Mouse (Mus musculus) intestine, embryonic 14.5 days (tissue): ENCODE measurements around the gene Hmgb1. TPM values are rescaled to one million over a fixed set of nuclear protein-coding genes. Genes with fewer than 3 reads are reported as not detected.

Experiments
- ATAC-seq: fragments of 200-750 bp; cut with Nextera tagmentation; replicated peaks from 2 replicates; pipeline ENCODE4 v1.8.0; 2017; ENCODE audit warnings: low read depth, moderate number of reproducible peaks, moderate TSS enrichment, moderate library complexity; ENCODE audit not compliant: low FRiP score, low TSS enrichment
- DNase-seq: peaks from one replicate; pipeline ENCODE4 v3.0.0-alpha.2; 2018; ENCODE audit warnings: low spot score
- H3K27ac ChIP-seq: fragments of 300-500 bp; sonication (generic); 2 replicates; pipeline ENCODE4 v1.5.1; 2014; ENCODE audit warnings: low read depth, mild to moderate bottlenecking, control low read depth
- H3K27me3 ChIP-seq: fragments of 300-500 bp; sonication (generic); replicated peaks from 2 replicates; pipeline ENCODE4 v1.6.1; 2014; ENCODE audit warnings: low read length, control low read depth; ENCODE audit not compliant: control insufficient read depth, insufficient read depth
- H3K36me3 ChIP-seq: fragments of 300-500 bp; sonication (generic); 2 replicates; pipeline ENCODE4 v1.6.1; 2014; ENCODE audit warnings: low read length, control low read depth; ENCODE audit not compliant: control insufficient read depth, insufficient read depth
- H3K4me1 ChIP-seq: fragments of 300-500 bp; sonication (generic); replicated peaks from 2 replicates; pipeline ENCODE4 v1.6.1; 2014; ENCODE audit warnings: low read length, control low read depth, mixed read lengths; ENCODE audit not compliant: control insufficient read depth, insufficient read depth
- H3K4me2 ChIP-seq: fragments of 300-500 bp; sonication (generic); 2 replicates; pipeline ENCODE4 v1.6.1; 2014; ENCODE audit warnings: low read length
- H3K4me3 ChIP-seq: fragments of 300-500 bp; sonication (generic); 2 replicates; pipeline ENCODE4 v1.5.1; 2014; ENCODE audit warnings: low read depth, low read length, control low read depth, mixed read lengths
- H3K9ac ChIP-seq: fragments of 300-500 bp; sonication (generic); 2 replicates; pipeline ENCODE4 v1.6.1; 2014; ENCODE audit warnings: mild to moderate bottlenecking, low read length
- H3K9me3 ChIP-seq: fragments of 300-500 bp; sonication (generic); 2 replicates; pipeline ENCODE4 v1.6.1; 2016; ENCODE audit warnings: low read length, control low read depth; ENCODE audit not compliant: control insufficient read depth
- WGBS: fragments of 180-500 bp; shearing (Covaris S2); extraction: QIAGEN DNeasy Blood & Tissue Kit; methylation state at CpG from one replicate; pipeline ENCODE4 v1.1.7; 2014; 5-methylcytosine and 5-hydroxymethylcytosine counted together
- polyA plus RNA-seq: library from polyadenylated mRNA; unstranded; fragments of >200 nt; fragmentation: Nextera tagmentation; extraction: Ambion mirVana; gene quantifications from 2 replicates; pipeline ENCODE4 v1.2.1, GENCODE M21; 2014

The Hmgb1 gene
- polyA plus RNA-seq, 1 experiment from 2014 or later = 1,358 TPM

DNA sequence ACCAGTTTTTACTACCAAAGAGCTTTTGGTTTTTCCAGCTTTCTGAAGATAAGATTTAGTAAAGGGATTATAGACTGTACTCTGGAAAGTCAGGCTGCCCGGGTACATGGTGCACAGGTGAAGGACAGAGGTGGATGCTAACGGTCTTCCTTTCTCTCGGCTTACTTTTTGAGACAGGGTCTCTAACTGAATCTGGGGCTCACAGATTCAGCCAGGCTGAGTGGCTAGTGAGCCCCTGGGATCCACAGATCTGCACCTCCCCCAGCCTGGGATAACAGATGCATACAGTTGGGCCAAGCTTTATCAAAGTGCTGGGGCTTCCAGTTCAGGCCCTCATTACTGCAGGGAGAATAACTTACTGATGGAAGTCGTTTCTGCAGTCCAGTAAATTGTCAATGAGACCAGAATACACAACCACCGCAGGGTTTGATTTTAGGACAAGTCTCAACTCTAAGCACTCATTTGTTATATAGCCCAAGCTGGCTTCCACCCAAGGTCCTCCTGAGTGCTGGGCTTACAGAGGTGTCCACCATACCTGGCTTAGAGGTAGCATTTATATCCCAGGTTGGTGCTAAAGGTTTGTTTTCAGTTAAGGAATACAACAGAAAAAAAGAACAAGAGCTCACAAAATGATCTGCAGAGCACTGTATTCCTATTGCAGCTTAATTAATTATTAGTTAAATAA is 2.0 kb downstream of the Hmgb1 start:
- H3K9ac ChIP-seq = no peak overlapping the region
- H3K4me3 ChIP-seq = no peak overlapping the region
- ATAC-seq (no peak), DNase-seq (no peak)
- no peaks in the 10 kb centered on the region for H3K27me3 ChIP-seq
- H3K36me3 ChIP-seq = no peaks in the 10 kb centered on the region
- peaks cover 25% of the 10 kb centered on the region for H3K4me1 ChIP-seq
- no peak overlapping the region for H3K27ac ChIP-seq
- WGBS = 80% methylated on average over 5 of the region's 5 CpGs
- no peak overlapping the region for H3K4me2 ChIP-seq
- no peaks in the 10 kb centered on the region for H3K9me3 ChIP-seq

DNA sequence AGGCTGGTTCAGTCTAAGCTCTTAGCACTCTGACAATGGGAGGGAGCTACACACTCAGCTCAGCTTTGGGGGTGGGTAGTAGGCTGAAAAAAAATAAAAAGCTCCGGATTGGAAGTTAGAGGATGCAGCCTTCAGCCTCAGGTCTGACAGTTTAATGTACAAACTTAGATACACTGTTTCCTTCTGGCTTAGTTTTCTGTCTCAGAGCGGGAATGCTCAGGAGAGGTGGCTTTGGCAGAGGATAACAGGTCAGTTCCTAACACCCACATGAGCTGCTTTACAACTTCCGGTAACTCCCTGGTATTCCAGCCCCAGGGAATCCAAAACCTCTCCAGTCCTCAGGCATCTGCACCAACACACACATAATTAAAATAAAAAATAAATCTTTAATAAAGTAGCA is 4.5 kb downstream of the Hmgb1 start:
- H3K27me3 ChIP-seq = no peaks in the 10 kb centered on the region
- no peak overlapping the region for H3K4me3 ChIP-seq
- DNase-seq = no peak
- H3K4me2 ChIP-seq = no peak overlapping the region
- no peaks in the 10 kb centered on the region for H3K9me3 ChIP-seq
- H3K9ac ChIP-seq = no peak overlapping the region
- ATAC-seq = no peak
- 77% methylated on average over 3 of the region's 3 CpGs for WGBS
- H3K27ac ChIP-seq = no peak overlapping the region
- no peaks in the 10 kb centered on the region for H3K36me3 ChIP-seq
- 0 out of 2 replicates have a peak, but pooled peaks cover 5% of the 10 kb centered on the region for H3K4me1 ChIP-seq

DNA sequence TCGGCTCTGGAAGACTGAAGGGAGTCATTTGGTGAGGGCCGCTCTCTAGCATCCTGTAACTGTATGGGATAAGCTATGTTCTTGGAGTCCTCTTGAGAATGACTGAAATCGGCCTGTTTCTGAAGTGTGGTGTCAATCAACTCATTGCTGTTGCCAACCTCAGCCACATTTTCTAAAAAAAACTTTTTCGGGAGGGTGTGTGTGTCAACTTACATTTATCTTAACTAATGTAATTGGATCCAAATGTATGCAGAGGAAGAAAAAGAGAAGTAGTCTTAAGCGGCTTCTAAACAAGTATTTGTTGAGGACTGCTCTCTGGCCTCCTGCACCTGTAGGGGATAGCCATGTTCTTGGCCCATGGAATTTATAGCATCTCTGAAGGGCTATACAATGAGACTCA is 6.2 kb downstream of the Hmgb1 start:
- H3K27me3 ChIP-seq = no peaks in the 10 kb centered on the region

DNA sequence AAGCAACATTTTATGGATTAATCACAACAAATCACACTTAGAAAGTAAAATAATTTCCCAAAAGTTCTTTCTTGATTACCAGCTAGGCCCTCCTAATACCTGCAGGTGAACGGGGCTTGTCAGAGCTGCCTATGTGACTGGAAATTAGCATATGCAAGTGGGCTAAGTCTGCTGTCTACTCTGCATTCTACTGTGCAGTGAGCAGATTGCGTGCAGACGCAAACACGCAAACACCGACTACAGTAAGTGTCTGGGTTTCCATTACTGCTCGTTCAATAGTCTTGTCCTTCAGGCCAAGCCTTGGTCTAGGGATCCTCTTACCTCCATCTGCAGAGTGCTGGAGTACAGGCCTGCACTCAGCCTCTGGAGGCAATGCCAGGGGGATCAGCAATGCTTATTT is 8.6 kb downstream of the Hmgb1 start:
- H3K4me2 ChIP-seq = no peak overlapping the region
- no peak for DNase-seq
- WGBS = 92% methylated on average over 6 of the region's 6 CpGs

More for the DNA sequence above, 6.2 kb downstream of the Hmgb1 start:
- no peak overlapping the region for H3K4me3 ChIP-seq
- H3K9me3 ChIP-seq = no peaks in the 10 kb centered on the region
- ATAC-seq (no peak), DNase-seq (no peak)
- H3K4me2 ChIP-seq = no peak overlapping the region
- WGBS = 83% methylated on average over 5 of the region's 5 CpGs
- no peak overlapping the region for H3K27ac ChIP-seq
- no peaks in the 10 kb centered on the region for H3K36me3 ChIP-seq
- H3K4me1 ChIP-seq = 0 out of 2 replicates have a peak, but pooled peaks cover 5% of the 10 kb centered on the region
- H3K9ac ChIP-seq = no peak overlapping the region

DNA sequence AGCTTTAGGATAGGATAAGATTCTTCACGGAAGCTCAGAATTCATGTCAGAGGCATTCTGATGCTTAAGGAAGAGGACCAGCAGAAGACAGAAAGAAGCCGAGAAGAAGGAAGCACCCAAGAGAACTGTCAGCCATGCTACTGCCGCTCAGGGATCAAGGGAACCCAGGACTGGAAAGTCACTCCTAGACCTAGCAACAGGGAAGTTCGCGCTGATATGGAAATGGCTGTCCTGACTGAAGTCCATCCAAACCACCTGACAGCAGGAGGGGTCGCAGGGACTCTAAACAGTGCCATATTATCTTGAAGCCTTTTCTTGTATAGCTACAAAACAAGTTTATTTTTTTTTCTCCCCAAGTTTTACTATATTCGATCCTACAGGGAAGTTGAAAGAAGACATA is 9.8 kb downstream of the Hmgb1 start:
- H3K4me3 ChIP-seq = no peak overlapping the region
- ATAC-seq = no peak

More for the DNA sequence above, 8.6 kb downstream of the Hmgb1 start:
- Histone ChIP-seq H3K4me1 (no peaks in the 10 kb centered on the region), H3K9me3 (no peaks in the 10 kb centered on the region), H3K9ac (no peak overlapping the region), H3K27ac (no peak overlapping the region), H3K4me3 (no peak overlapping the region), H3K36me3 (no peaks in the 10 kb centered on the region), H3K27me3 (no peaks in the 10 kb centered on the region)
- no peak for ATAC-seq

DNA sequence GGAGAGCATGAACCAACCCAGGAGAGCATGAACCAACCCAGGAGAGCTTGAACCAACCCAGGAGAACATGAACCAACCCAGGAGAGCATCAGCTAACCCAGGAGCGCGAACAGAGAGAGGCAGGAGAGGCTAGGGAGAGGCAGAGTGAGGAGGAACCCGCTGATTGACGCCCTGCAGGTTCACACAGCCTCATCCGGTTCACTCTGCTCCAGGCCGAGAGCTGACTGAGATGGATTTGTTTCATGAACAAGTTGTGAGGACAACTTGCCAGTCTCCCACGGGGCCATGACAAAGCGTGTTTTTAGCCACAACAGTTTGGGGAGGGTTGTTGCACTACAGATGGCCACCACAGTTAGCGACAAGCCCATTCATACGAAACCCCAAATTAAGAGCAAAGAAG is 12.0 kb downstream of the Hmgb1 start:
- 0 out of 2 replicates have a peak, but pooled peaks cover 2% of the 10 kb centered on the region for H3K4me1 ChIP-seq
- no peak for DNase-seq
- no peak overlapping the region for H3K4me3 ChIP-seq
- H3K27me3 ChIP-seq = no peaks in the 10 kb centered on the region
- H3K27ac ChIP-seq = no peak overlapping the region
- no peaks in the 10 kb centered on the region for H3K9me3 ChIP-seq
- no peaks in the 10 kb centered on the region for H3K36me3 ChIP-seq
- no peak for ATAC-seq
- H3K9ac ChIP-seq = no peak overlapping the region
- H3K4me2 ChIP-seq = no peak overlapping the region
- 74% methylated on average over 10 of the region's 10 CpGs for WGBS

More for the DNA sequence above, 9.8 kb downstream of the Hmgb1 start:
- Histone ChIP-seq H3K27ac (no peak overlapping the region), H3K27me3 (no peaks in the 10 kb centered on the region), H3K36me3 (no peaks in the 10 kb centered on the region), H3K4me2 (no peak overlapping the region), H3K9ac (no peak overlapping the region), H3K9me3 (no peaks in the 10 kb centered on the region), H3K4me1 (no peaks in the 10 kb centered on the region)
- DNase-seq = no peak
- WGBS = 87% methylated on average over 7 of the region's 7 CpGs

DNA sequence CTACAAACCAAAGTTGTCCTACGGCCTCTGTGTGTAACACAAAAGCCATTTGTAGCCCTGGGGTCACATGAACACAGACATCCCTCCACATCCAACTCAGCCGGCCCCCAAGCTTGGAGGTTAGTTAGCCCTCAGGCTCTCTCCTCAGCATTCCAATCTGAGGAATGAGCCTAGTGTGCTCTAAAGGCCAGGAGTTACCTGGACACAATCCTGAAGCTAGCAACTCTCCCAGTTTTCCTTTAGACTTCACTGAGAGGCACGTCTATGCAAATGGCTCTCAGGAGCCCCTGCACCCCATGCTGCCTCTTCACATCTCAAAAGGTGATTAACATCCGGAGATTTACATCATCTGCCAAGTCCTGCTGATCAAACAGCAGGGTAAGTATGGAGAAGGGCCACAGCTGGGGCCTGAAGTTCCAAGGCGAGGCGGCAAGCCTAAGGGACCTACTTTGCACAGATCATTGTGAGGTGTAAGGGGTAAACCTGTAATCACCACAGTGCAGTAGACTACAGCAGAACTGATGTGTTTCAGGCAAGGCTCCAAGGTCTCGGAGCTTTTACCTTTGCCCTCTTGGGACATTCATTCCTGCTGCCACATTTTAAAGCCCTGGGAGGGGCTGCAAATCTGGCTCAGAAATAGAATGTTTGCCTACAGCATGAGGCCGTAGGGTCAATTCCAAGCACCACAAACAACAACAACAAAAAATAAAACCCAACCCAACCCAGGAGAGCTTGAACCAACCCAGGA is 13.3 kb downstream of the Hmgb1 start:
- H3K9me3 ChIP-seq = no peaks in the 10 kb centered on the region
- H3K27me3 ChIP-seq = no peaks in the 10 kb centered on the region
- ATAC-seq (no peak), DNase-seq (no peak)
- no peak overlapping the region for H3K27ac ChIP-seq
- H3K36me3 ChIP-seq = no peaks in the 10 kb centered on the region
- no peak overlapping the region for H3K4me3 ChIP-seq
- 0 out of 2 replicates have a peak, but pooled peaks cover 2% of the 10 kb centered on the region for H3K4me1 ChIP-seq
- H3K4me2 ChIP-seq = no peak overlapping the region
- H3K9ac ChIP-seq = no peak overlapping the region
- 59% methylated on average over 8 of the region's 8 CpGs for WGBS

DNA sequence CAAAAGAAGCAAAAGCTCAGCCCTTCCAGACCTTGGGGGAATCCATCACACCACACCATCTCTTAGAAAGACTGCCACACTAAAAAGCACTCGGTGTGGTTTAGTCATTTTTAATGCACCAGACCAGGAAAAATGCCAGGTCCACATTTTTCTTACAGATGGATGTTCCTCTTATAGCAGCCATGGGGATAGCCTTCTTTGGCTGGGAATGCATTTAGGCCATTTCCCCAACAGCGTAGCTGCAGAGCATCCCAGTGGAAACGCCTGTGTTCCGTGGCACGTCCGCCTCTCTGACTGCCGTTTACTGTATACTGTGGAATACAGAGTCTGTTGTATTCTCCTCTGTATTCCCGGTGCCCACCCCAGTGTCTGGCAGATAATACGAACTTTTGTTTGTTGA is 15.5 kb downstream of the Hmgb1 start:
- no peaks in the 10 kb centered on the region for H3K36me3 ChIP-seq
- no peak overlapping the region for H3K4me3 ChIP-seq
- 57% methylated on average over 9 of the region's 9 CpGs for WGBS
- no peak overlapping the region for H3K9ac ChIP-seq
- H3K9me3 ChIP-seq = no peaks in the 10 kb centered on the region
- H3K4me2 ChIP-seq = no peak overlapping the region
- H3K27ac ChIP-seq = no peak overlapping the region
- H3K4me1 ChIP-seq = 0 out of 2 replicates have a peak, but pooled peaks cover 2% of the 10 kb centered on the region
- ATAC-seq (no peak), DNase-seq (no peak)
- H3K27me3 ChIP-seq = no peaks in the 10 kb centered on the region
